Mouse (Mus musculus) CH12.LX (cell line): ENCODE data around the gene Gnaz.

ENCODE experiments used
- CTCF ChIP-seq, 2 experiments: IDR thresholded peaks in 1 of 2; conservative IDR thresholded peaks in 1 of 2; 2 replicates each; pipeline ENCODE4 v1.5.1; 2011 to 2012; ENCODE audit warnings: low read depth in 2 of 2, low read length in 2 of 2, improper control_type of control experiment in 1 of 2, inconsistent platforms in 1 of 2, mild to moderate bottlenecking in 1 of 2, moderate library complexity in 1 of 2
- EP300 ChIP-seq: IDR thresholded peaks from 2 replicates; pipeline ENCODE4 v1.6.1; 2011; ENCODE audit warnings: low read length, improper control_type of control experiment
- MAFK ChIP-seq: IDR thresholded peaks from 2 replicates; pipeline ENCODE4 v1.6.1; 2011; ENCODE audit warnings: low read length, improper control_type of control experiment; ENCODE audit not compliant: insufficient replicate concordance
- MYC ChIP-seq: IDR thresholded peaks from 2 replicates; pipeline ENCODE4 v1.6.1; 2011; ENCODE audit warnings: low read depth, mild to moderate bottlenecking, improper control_type of control experiment, low read length
- POLR2A ChIP-seq: IDR thresholded peaks from 2 replicates; pipeline ENCODE4 v1.6.1; 2011; ENCODE audit warnings: low read depth, mild to moderate bottlenecking, improper control_type of control experiment, low read length

DNA sequence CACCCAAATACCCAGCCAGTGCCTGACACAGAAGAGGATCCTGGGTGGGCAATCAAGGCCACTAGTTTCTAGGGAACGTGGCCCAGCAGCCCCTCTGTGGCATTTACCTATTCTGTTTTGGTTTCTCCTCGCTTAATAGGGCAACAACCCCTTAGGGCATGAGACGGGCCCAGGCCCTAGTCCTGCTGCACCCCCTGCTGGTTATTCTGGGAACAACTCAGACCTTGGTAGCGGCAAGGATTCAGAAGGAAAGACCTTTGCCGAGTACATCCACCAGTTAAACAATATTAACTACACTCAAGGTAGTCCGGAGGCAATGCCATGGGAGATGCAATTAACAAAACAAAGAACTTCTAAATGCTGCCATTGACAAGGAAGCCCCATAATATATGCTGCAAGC, 54.2 kb downstream of the Gnaz start:
- TF ChIP-seq CTCF (conservative IDR thresholded peaks at IDR 0.05 in 1 of 2, IDR thresholded peaks at IDR 0.05 in 1 of 2; ENCODE audit: low read depth in 2 of 2, low read length in 2 of 2) (peak; percentile 85 to 98), MAFK (no peak), POLR2A (no peak), EP300 (no peak), MYC (no peak)
